Mouse (Mus musculus) stomach, embryonic 14.5 days (tissue): ENCODE measurements around the gene Tsga10. TPM values are rescaled to one million over a fixed set of nuclear protein-coding genes. Genes with fewer than 3 reads are reported as not detected.

ENCODE experiments used
- ATAC-seq: fragments of 200-750 bp; cut with Nextera tagmentation; 2 replicates; pipeline ENCODE4 v1.8.0; 2017; ENCODE audit warnings: low read depth, moderate TSS enrichment; ENCODE audit not compliant: insufficient number of reproducible peaks, insufficient read depth, low FRiP score
- H3K27ac ChIP-seq: fragments of 300-500 bp; sonication (generic); 2 replicates; pipeline ENCODE4 v1.5.1; 2014; ENCODE audit warnings: mild to moderate bottlenecking, low read length, moderate library complexity, mixed read lengths
- H3K27me3 ChIP-seq: fragments of 300-500 bp; sonication (generic); 2 replicates; pipeline ENCODE4 v1.6.1; 2014; ENCODE audit warnings: low read length, control low read depth, mixed read lengths; ENCODE audit not compliant: control insufficient read depth, insufficient read depth
- H3K36me3 ChIP-seq: fragments of 300-500 bp; sonication (generic); 2 replicates; pipeline ENCODE4 v1.6.1; 2014; ENCODE audit warnings: mild to moderate bottlenecking, control low read depth, low read length, moderate library complexity, mixed read lengths; ENCODE audit not compliant: control insufficient read depth, insufficient read depth
- H3K4me1 ChIP-seq: fragments of 300-500 bp; sonication (generic); 2 replicates; pipeline ENCODE4 v1.6.1; 2014; ENCODE audit warnings: low read length, control low read depth, mixed read lengths; ENCODE audit not compliant: control insufficient read depth, insufficient read depth
- H3K4me2 ChIP-seq: fragments of 300-500 bp; sonication (generic); replicated peaks from 2 replicates; pipeline ENCODE4 v1.6.1; 2014; ENCODE audit warnings: low read depth, low read length, control low read depth
- H3K4me3 ChIP-seq: fragments of 300-500 bp; sonication (generic); 2 replicates; pipeline ENCODE4 v1.5.1; 2014; ENCODE audit warnings: low read depth, low read length, control low read depth
- H3K9ac ChIP-seq: fragments of 300-500 bp; sonication (generic); replicated peaks from 2 replicates; pipeline ENCODE4 v1.6.1; 2014; ENCODE audit warnings: low read depth, mild to moderate bottlenecking, control low read depth, low read length, moderate library complexity, mixed read lengths
- H3K9me3 ChIP-seq: fragments of 300-500 bp; sonication (generic); 2 replicates; pipeline ENCODE4 v1.6.1; 2016; ENCODE audit warnings: low read depth, low read length, control low read depth; ENCODE audit not compliant: control insufficient read depth
- WGBS: fragments of 180-500 bp; shearing (Covaris S2); extraction: QIAGEN DNeasy Blood & Tissue Kit; methylation state at CpG from one replicate; pipeline ENCODE4 v1.1.7; 2014; 5-methylcytosine and 5-hydroxymethylcytosine counted together
- polyA plus RNA-seq: library from polyadenylated mRNA; unstranded; fragments of >200 nt; fragmentation: Nextera tagmentation; extraction: Ambion mirVana; gene quantifications from 2 replicates; pipeline ENCODE4 v1.2.1, GENCODE M21; 2014

The Tsga10 gene
- polyA plus RNA-seq, 1 experiment from 2014 or later, result 6.1 TPM

GRCm38 (mm10) chr1:37868640-37869039 lies 2.4 kb upstream of the Tsga10 start:
- H3K27me3 ChIP-seq, result no peaks in the 10 kb centered on the region
- 0 out of 2 replicates have a peak, but pooled peaks cover 5% of the 10 kb centered on the region for H3K4me1 ChIP-seq
- H3K36me3 ChIP-seq, result no peaks in the 10 kb centered on the region
- H3K4me3 ChIP-seq, result no peak overlapping the region
- H3K4me2 ChIP-seq, result no peak overlapping the region
- WGBS, result 71% methylated on average over 10 of the region's 10 CpGs
- H3K9ac ChIP-seq, result no peak overlapping the region
- ATAC-seq, result no peak
- no peaks in the 10 kb centered on the region for H3K9me3 ChIP-seq
- H3K27ac ChIP-seq, result no peak overlapping the region

- ATAC-seq, result no peak
Observed at GRCm38 (mm10) chr1:37867684-37868322, 1.6 kb upstream of the Tsga10 start.

DNA sequence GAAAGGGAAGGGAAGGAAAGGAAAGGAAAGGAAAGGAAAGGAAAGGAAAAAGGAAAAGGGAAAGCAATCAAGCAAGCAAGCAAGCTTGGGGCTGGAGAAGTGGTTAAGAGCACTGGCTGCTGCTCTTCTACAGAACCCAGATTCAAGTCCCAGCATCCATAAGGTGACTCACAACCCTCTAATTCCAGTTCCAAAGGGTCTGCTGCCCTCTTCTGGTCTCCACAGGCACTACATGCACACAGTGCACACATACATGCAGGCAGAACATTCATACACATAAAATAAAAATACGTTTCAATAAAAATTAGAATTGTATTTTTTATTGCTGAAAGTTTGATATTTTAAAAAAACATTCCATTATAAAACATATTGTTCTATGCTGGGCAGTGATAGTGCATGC lies 827 bp upstream of the Tsga10 start:
- ATAC-seq, result no peak
- H3K4me2 ChIP-seq, result no peak overlapping the region
- 71% methylated on average over 1 of the region's 1 CpGs for WGBS

More at GRCm38 (mm10) chr1:37867684-37868322, 1.6 kb upstream of the Tsga10 start:
- Histone ChIP-seq H3K9me3 (no peaks in the 10 kb centered on the region), H3K9ac (no peak overlapping the region), H3K27me3 (no peaks in the 10 kb centered on the region), H3K27ac (no peak overlapping the region), H3K4me3 (no peak overlapping the region), H3K4me1 (0 out of 2 replicates have a peak, but pooled peaks cover 5% of the 10 kb centered on the region), H3K4me2 (no peak overlapping the region), H3K36me3 (no peaks in the 10 kb centered on the region)
- 70% methylated on average over 10 of the region's 10 CpGs for WGBS

DNA sequence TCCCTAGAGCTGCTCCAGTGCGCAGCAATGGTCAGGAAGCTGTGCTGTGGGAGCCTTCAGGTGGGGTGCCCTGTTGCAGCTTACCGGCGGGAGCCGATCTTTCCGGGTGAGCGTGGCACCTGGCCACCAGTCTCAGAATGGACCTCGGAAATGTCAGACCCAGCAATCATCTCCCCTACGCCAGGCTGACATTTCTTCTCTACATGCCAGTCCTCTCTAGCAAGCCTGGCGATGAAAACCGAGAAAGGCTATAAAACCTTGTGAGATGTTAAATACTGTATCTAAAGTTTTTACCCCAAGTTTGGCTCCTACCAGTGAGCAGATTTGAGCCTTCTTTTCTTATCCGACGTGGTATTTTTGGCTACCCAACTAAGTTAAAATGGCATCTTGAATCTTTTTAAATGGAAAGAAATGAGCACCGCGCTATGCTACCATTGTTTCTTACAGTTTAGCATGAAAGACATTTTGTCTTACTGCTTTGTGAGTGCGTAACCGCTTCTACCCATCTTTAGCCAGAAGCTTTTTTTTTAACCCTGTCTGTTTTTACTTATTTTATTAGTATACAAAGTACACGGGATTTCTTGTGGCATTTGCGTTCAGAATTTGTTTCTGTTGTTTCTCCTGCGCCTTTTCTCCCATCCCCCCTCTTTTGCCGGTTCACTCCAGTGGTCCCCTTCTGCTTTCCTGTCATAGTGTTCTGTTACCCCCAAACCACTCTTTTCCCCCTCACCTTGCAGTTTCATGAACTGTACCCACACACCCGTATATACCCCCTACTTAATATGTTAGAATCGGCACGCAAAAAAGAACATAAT lies 621 bp downstream of the Tsga10 start:
- WGBS, result 11% methylated on average over 23 of the region's 23 CpGs
- ATAC-seq, result no peak
- Histone ChIP-seq H3K36me3 (no peaks in the 10 kb centered on the region), H3K9ac (peak overlapping the region; percentile 52), H3K27ac (peak overlapping the region; percentile 73), H3K9me3 (no peaks in the 10 kb centered on the region), H3K4me1 (0 out of 2 replicates have a peak, but pooled peaks cover 5% of the 10 kb centered on the region), H3K4me3 (peak overlapping the region; percentile 59), H3K4me2 (peak overlapping the region; percentile 63), H3K27me3 (no peaks in the 10 kb centered on the region)

More for the DNA sequence above, 827 bp upstream of the Tsga10 start:
- Histone ChIP-seq H3K4me3 (no peak overlapping the region), H3K4me1 (0 out of 2 replicates have a peak, but pooled peaks cover 5% of the 10 kb centered on the region), H3K9me3 (no peaks in the 10 kb centered on the region), H3K9ac (no peak overlapping the region), H3K27me3 (no peaks in the 10 kb centered on the region), H3K27ac (no peak overlapping the region), H3K36me3 (no peaks in the 10 kb centered on the region)

GRCm38 (mm10) chr1:37864511-37865400 lies 1.5 kb downstream of the Tsga10 start:
- no peaks in the 10 kb centered on the region for H3K27me3 ChIP-seq
- H3K9ac ChIP-seq, result peak overlapping the region; percentile 52
- peak; percentile 99 for ATAC-seq
- WGBS, result under 1% methylated on average over 87 of the region's 90 CpGs
- H3K4me2 ChIP-seq, result peak overlapping the region; percentile 63
- no peaks in the 10 kb centered on the region for H3K36me3 ChIP-seq
- peak overlapping the region; percentile 59 for H3K4me3 ChIP-seq
- H3K27ac ChIP-seq, result peak overlapping the region; percentile 73
- 0 out of 2 replicates have a peak, but pooled peaks cover 5% of the 10 kb centered on the region for H3K4me1 ChIP-seq
- no peaks in the 10 kb centered on the region for H3K9me3 ChIP-seq

- no peak for ATAC-seq
- Histone ChIP-seq H3K36me3 (no peaks in the 10 kb centered on the region), H3K4me1 (no peaks in the 10 kb centered on the region), H3K9me3 (no peaks in the 10 kb centered on the region), H3K27ac (no peak overlapping the region), H3K4me3 (no peak overlapping the region), H3K27me3 (no peaks in the 10 kb centered on the region), H3K4me2 (no peak overlapping the region), H3K9ac (no peak overlapping the region)
- 58% methylated on average over 2 of the region's 2 CpGs for WGBS
Observed at GRCm38 (mm10) chr1:37850696-37851095, 15.5 kb downstream of the Tsga10 start.

DNA sequence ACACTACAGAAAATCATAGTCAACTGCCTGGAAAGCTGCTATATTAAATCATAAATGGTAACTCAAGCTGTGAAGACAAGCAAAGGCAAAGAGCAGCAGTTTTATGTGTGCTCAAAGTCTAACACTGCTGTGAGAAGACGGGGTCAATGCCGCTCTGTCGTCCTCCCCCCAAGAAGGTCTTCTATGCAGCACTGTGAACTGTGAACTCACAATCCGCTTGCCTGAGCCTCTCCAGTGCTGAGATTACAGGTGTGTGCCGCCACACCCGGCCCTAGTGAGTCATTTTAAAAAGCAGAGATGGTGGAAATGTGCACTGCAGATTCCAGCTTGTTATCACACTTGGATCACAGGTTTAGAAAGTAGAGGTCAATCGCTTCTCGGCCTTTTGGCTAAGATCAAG lies 19.4 kb downstream of the Tsga10 start:
- no peak overlapping the region for H3K4me3 ChIP-seq
- no peaks in the 10 kb centered on the region for H3K27me3 ChIP-seq
- no peak overlapping the region for H3K9ac ChIP-seq
- no peak for ATAC-seq
- 71% methylated on average over 8 of the region's 8 CpGs for WGBS
- no peak overlapping the region for H3K27ac ChIP-seq
- H3K4me2 ChIP-seq, result no peak overlapping the region
- H3K4me1 ChIP-seq, result no peaks in the 10 kb centered on the region
- no peaks in the 10 kb centered on the region for H3K36me3 ChIP-seq
- H3K9me3 ChIP-seq, result no peaks in the 10 kb centered on the region

DNA sequence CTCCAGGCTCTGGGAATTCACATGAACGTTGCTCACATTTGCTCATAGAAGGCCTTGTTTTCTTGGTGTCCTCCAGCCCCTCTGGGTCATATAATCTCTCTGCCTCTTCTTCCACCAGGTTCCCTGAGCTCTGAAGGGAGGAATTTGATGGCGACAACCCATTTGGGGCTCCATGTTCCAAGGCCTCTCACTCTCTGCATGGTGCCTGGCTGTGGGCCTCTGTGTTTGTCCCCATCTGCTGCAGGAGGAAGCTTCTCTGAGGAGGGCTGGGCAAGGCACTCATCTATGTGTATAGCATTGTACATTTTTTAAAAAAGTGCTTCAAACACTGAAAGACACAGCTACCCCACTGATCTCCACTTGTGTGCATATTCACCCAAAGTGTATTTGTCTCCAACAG lies 34.5 kb downstream of the Tsga10 start:
- ATAC-seq, result no peak
- H3K4me1 ChIP-seq, result no peaks in the 10 kb centered on the region
- no peak overlapping the region for H3K4me3 ChIP-seq
- no peak overlapping the region for H3K9ac ChIP-seq
- H3K27me3 ChIP-seq, result no peaks in the 10 kb centered on the region
- H3K9me3 ChIP-seq, result no peaks in the 10 kb centered on the region
- no peak overlapping the region for H3K27ac ChIP-seq
- 59% methylated on average over 2 of the region's 2 CpGs for WGBS
- H3K4me2 ChIP-seq, result no peak overlapping the region
- H3K36me3 ChIP-seq, result no peaks in the 10 kb centered on the region
